Mouse (Mus musculus): ENCODE results near the gene Ppm1k.
"Not testable (repeated sequence)": the region's sequence is repeated elsewhere in the genome, so short reads cannot be mapped to it uniquely, and the experiment has no call there.

Gene Ppm1k

DNA sequence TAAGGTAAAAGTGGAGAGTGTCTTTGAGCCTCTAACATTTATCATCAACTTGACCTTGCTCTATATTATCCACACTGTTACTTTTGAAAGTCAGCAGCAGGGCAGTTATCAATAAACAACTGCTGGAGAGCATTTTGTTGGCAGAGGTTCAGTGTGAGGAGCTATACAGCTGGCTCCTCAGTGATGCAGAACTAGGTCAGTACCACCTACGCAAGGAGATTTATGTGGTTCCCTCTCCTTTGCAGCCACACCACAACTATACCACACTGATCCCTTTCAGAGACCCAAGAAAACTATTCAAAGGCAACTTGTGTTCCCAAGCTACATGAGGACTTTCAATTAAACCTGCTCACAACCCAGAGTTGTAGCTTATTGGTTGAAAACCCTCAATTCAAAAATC lies 3.8 kb downstream of the Ppm1k start:
- no peak for DNase-seq (ENCODE audit: low spot score)

DNA sequence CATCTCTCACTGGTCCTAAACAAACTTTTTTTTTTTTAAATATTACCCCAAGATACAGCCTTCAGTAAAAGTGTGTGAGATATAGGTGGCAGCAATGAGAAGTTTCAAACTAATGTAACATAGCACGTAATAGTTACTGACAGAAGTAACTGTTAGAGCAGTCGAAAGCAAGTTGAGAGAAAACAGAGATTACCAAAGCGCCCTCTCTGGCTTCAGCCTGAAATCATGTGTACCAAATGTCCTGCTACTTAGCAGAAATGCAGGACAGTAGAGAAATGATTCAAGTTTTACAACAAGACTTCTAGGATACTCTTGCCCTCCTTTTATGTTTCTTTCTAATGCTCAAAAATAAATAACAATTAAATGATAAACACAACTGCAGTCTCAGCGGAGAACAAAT lies 4.3 kb downstream of the Ppm1k start:
- no peak for DNase-seq (ENCODE audit: low spot score)

DNA sequence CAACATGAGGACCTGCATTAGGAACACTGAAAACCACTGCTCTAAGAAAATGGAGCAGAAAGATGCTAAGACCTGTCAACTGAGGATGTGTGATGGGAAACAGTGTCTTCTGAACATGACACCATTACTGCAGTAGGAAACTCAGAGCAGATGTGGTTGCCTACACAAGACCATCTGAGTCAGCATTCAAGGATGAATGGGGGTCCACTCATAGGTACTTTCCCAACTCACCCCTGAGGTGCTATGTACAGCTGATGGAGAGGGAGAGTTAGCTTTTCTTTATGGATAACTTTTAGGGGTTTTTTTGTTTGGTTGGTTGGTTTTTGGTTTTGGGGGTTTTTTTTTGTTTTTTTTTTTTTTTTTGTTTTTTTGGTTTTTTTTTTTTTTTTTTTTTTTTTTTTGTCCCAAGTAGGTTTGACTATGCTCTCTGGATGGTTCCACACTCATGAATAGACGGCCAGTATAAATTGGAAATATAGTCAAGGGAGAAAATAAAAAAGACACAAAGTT lies 5.9 kb downstream of the Ppm1k start:
- DNase-seq (ENCODE audit: low spot score) = no peak

DNA sequence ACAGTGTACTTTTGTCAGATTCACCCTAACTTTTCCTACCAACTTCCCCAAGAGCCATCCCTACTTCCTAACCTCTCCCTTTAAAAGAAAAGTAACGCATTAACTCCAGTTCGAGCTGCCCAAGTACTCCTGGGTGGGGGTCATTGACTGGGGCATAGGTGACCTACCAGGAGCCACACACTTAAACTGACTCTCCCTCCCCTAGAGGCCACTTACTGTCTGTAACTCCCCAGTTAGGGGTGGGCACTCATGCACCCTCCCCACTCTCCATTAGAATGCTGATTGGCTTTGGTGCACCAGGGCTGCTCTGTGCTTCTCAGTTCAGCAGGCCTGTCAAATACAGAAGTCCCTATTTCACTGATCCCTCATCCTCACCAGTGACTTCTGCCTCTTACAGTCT lies 8.3 kb downstream of the Ppm1k start:
- no peak for DNase-seq (ENCODE audit: low spot score)

DNA sequence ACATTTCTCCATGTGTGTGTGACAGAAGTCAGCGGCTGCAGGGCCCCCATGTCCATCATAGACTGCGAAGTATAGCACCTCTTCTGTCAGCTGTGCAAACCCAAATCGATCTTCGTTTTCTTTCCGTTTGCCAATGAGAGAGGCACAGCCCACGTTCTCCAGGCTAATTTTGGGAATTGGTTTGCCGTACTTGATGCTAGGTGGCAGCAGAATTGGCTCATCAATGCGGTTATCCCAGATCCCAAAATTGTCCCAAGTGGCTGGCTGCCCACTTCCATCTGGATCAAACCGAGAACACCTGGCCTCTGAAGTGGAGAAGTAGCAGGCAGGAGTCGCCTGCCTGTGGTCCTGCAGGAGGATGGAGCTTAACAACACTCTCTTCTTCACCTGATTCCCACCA lies 10.5 kb downstream of the Ppm1k start:
- no peak for DNase-seq (ENCODE audit: low spot score)

DNA sequence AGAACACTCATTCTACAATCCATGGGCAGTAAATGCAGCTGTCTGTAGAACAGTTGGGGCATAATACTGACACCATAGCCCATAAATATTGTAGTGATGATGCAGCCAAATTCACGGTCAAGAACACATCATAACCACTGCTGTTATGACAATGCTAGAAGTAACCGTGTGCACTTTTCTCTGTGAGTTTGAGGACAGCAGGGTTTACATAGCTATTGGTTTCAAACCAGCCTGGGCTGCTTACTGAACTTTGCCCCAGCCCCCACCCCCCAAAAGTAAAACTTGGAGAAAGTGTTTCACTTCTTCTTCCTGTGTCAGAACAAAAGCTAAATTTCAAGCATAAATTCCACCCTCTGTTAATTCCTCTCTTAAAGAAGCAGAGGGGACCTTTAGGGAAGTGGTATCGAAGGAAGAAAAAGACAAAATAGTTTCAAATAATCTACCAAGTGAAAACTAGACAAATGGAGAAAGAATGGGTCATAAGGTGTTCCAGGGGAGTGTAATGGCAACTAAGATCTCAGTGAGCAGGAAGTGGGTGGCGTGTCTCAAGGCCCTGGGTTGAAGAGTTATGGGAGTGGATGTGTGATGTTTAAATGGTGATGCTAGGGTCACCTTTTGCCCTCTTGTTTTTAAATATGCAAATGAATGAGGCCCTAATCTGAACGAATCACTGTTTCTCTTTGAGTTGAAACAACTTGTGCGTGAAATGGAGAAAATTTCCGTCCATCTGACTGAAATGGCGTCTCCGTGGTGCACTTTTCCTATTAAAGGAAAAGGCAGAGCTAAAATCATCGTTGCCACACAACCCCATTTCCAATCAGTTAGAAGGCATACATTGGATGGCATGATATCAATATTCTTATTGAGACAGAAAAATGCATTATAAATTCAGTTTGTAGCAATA lies 14.3 kb downstream of the Ppm1k start:
- no peak for DNase-seq (ENCODE audit: low spot score)

DNA sequence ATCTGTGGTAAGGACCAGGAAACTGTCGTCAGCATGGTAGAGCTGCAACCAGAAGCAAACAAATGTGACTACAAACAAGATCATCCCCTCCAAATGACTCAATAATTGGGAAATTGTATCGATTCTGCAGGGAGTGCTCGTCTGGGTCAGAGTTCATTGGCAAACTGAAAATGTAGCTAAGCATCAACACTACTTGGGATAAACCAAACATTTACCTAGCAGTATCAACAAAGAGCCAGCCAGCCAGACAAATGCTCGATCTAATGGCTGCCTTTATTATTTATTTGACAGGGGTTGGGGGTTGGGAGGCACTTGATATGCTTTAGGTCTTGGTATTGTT lies 21.3 kb downstream of the Ppm1k start:
- no peak for DNase-seq (ENCODE audit: low spot score)

DNA sequence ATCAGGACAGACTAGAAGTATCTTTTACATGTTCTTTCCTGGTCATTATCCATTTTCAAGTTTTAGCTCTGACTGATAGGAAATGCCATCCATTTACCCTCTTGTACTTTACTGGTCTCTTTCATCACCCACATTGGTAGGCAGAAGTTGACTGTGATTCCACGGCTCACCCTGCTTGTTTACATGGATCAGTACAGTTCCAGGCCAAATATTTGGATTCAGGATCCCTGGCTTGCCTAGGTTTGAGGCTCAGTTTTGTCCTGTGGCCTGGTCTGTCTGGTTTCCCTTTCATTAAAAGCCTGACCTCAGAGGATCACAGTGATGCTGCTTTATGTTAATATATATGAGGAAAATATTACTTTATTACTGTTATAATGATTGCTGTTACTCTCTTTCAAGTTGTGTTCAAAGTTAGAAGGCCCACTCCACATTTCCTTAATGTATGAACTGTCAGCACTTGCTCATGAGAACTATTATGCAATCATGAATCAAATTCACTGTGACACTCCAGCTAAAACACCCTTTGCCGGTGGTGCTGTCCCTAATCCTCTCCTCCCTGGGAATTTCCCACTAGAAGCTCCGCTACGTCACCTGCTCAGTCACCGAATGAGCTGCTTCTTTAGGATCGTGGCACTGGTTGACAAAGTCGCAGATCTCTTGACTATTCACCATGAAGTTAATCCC lies 21.8 kb downstream of the Ppm1k start:
- DNase-seq (ENCODE audit: low spot score) = no peak

DNA sequence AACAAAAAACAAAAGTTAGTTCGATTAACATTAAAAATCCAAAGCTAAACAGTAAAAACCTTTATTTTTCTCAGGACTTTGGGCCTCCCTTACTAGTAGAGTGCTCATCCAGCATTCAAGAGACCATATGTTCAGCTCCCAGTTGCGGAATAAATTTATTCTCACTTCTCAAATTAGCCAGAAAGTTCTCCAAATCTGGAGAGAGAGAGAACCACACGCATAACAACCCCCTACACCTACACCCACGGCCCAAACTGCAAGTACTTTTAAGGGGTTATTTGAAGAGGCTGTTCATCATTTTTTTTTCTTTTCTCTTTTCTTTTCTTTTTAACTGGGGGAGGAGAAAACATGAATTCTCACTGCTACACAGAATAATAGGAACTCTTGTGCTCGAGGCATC lies 23.4 kb downstream of the Ppm1k start:
- DNase-seq (ENCODE audit: low spot score) = no peak

DNA sequence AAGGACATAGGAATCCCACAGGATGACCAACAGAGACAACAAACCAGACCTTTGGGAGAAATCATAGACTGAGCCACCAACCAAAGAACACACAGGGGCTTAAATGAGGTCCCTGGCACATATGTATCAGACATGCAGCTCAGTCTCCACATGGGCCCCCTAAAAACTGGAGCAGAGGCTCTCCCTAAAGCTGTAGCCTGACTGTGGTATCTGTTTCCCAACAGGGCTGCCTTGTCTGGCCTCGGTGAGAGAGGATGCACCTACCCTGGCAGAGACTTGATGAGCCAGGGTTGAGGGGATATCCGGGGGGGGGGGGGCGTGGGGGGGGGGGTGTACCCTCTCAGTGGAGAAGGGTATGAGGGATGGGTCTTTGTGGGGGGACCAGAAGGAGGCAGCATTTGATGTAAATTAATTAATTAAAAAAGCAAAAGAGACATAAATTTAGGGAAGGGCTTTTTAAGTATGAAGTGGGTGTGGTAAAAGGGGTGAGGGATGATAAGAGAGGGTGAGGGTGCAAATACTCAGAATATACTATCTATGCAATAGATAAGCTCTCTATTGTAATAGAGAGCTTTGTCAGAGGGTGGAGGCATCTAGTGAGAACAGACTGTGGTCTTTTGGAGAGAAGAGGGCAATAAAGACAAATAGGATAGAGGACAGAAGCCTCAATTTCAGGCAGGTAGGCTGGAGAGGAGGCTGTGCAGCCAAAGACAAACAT lies 31.4 kb downstream of the Ppm1k start:
- DNase-seq (ENCODE audit: low spot score) = no peak

DNA sequence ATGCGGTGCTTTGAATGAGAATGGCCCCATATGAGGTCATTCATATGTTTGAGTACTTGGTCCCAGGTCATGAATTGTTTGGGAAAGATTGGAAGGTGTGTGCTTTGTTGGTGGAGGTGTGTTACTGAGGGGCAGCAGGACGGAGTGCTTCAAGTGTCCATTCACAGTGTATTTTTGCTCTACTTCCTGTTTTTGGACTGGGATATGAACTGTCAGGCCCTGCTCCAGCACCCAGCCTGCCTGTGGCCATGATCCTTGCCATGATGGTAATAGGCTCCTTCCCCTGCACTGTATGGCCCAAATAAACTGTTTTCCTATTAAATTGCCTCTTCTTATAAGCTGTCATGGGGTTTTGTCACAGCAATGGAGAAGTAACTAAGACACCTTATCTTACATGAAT lies 36.1 kb downstream of the Ppm1k start:
- DNase-seq (ENCODE audit: low spot score) = no peak

DNA sequence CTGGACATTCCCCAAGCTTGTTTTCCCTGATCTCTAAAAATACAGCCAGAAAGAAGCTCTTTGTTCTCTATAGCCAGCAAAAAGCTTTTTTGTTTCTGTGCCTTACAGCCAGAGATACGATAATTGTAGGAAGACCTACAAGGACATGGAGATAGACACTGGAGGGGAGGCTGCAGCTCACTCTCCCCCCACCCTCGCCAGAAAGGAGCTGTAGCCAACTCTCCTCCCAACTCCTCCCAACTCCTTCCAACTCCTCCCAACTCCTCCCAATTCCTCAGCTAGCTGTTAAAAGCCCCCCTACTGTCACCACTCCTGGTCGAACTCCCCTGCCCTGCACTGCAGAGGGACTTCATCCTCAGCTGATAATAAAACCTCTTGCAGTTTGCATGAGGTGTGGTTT lies 67.1 kb downstream of the Ppm1k start:
- DNase-seq (ENCODE audit: low spot score) = not testable (repeated sequence)

Data from spleen, adult 12 weeks (tissue).